Mouse (Mus musculus) lung, postnatal 0 days (tissue): ENCODE data around the gene Tmem132c.

Experiments
- CTCF ChIP-seq: IDR thresholded peaks from 2 replicates; pipeline ENCODE4 v1.5.1; 2016; ENCODE audit warnings: antibody characterized with exemption, mild to moderate bottlenecking
- EP300 ChIP-seq: IDR thresholded peaks from 2 replicates; pipeline ENCODE4 v1.6.1; 2016; ENCODE audit warnings: antibody characterized with exemption, mild to moderate bottlenecking, control low read depth

DNA sequence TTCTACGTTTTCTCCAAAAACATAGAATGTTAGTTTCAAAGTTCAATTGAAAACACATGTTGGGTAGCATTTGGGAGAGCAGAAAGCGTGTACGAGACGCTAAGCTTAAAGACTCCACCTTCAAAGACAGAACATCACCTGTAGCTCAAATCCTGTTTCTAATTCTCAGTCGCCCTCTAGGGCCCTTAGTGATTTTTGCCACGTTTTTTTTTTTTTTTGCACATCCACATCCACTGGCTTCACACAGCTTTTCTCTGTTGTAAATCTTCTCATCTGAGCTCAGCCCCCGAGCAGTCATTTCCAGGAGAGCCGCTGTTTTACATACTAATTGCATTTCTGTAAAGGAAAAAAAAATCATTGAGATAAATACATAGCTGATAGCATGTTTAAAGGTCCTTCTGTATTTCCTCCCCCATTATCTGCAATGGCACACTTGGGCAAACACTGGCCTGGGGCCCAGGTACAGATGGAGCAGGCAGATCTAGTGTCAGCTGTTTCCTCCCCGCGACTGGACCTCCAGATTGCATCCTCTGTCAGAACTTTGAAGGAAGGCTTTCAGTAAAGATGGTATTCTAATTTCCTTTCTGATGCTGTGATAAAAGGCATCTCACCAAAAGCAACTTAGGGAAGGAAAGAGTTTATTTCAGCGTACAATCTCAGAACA, 15.5 kb downstream of the Tmem132c start:
- TF ChIP-seq CTCF: no peak
- no peak for TF ChIP-seq EP300
